Mouse (Mus musculus): ENCODE results near the gene Pdia3. TPM values are rescaled to one million over a fixed set of nuclear protein-coding genes. Genes with fewer than 3 reads are reported as not detected.

The Pdia3 gene
- polyA plus RNA-seq, 1 experiment from 2014 or later, result 678 TPM

GRCm38 (mm10) chr2:121415591-121415990, 2.0 kb downstream of the Pdia3 start:
- H3K27me3 ChIP-seq, result no peaks in the 10 kb centered on the region
- H3K9ac ChIP-seq, result peak overlapping the region; percentile 99
- WGBS, result 83% methylated on average over 3 of the region's 3 CpGs

GRCm38 (mm10) chr2:121416356-121416755, 2.8 kb downstream of the Pdia3 start:
- Histone ChIP-seq H3K27ac (no peak overlapping the region), H3K4me2 (replicated peaks) (peak overlapping the region; percentile 75; the same call in 1 of the 2 replicates), H3K9me3 (no peaks in the 10 kb centered on the region), H3K27me3 (no peaks in the 10 kb centered on the region), H3K36me3 (peaks cover 29% of the 10 kb centered on the region), H3K4me3 (no peak overlapping the region), H3K9ac (no peak overlapping the region), H3K4me1 (peaks cover 20% of the 10 kb centered on the region)
- 89% methylated on average over 6 of the region's 6 CpGs for WGBS
- ATAC-seq (ENCODE audit: insufficient number of reproducible peaks, insufficient read depth, low FRiP score, low TSS enrichment), result no peak

More at GRCm38 (mm10) chr2:121415591-121415990, 2.0 kb downstream of the Pdia3 start:
- no peak for ATAC-seq (ENCODE audit: insufficient number of reproducible peaks, insufficient read depth, low FRiP score, low TSS enrichment)
- peak overlapping the region; percentile 75 for H3K4me2 ChIP-seq (replicated peaks)
- H3K4me3 ChIP-seq, result peak overlapping the region; percentile 97
- peaks cover 23% of the 10 kb centered on the region for H3K36me3 ChIP-seq
- H3K9me3 ChIP-seq, result no peaks in the 10 kb centered on the region
- no peak overlapping the region for H3K27ac ChIP-seq
- peaks cover 20% of the 10 kb centered on the region for H3K4me1 ChIP-seq

- Histone ChIP-seq H3K27ac (no peak overlapping the region), H3K9ac (no peak overlapping the region), H3K27me3 (no peaks in the 10 kb centered on the region), H3K9me3 (no peaks in the 10 kb centered on the region), H3K36me3 (peaks cover 48% of the 10 kb centered on the region), H3K4me3 (no peak overlapping the region), H3K4me1 (peaks cover 20% of the 10 kb centered on the region), H3K4me2 (replicated peaks) (no peak overlapping the region)
- WGBS, result 86% methylated on average over 3 of the region's 3 CpGs
- ATAC-seq (ENCODE audit: insufficient number of reproducible peaks, insufficient read depth, low FRiP score, low TSS enrichment), result no peak
Measured at GRCm38 (mm10) chr2:121418476-121418875, 4.9 kb downstream of the Pdia3 start.

- Histone ChIP-seq H3K4me3 (no peak overlapping the region), H3K36me3 (peaks cover 75% of the 10 kb centered on the region), H3K27ac (no peak overlapping the region), H3K4me1 (no peaks in the 10 kb centered on the region), H3K27me3 (no peaks in the 10 kb centered on the region), H3K9ac (no peak overlapping the region), H3K9me3 (no peaks in the 10 kb centered on the region), H3K4me2 (replicated peaks) (no peak overlapping the region)
- no peak for ATAC-seq (ENCODE audit: insufficient number of reproducible peaks, insufficient read depth, low FRiP score, low TSS enrichment)
- 93% methylated on average over 2 of the region's 2 CpGs for WGBS
Measured at GRCm38 (mm10) chr2:121423166-121423565, 9.6 kb downstream of the Pdia3 start.

GRCm38 (mm10) chr2:121425890-121426289, 12.3 kb downstream of the Pdia3 start:
- no peak overlapping the region for H3K4me3 ChIP-seq
- H3K4me1 ChIP-seq, result no peaks in the 10 kb centered on the region
- H3K4me2 ChIP-seq (replicated peaks), result no peak overlapping the region
- no peaks in the 10 kb centered on the region for H3K27me3 ChIP-seq
- H3K9me3 ChIP-seq, result no peaks in the 10 kb centered on the region
- H3K27ac ChIP-seq, result no peak overlapping the region
- H3K9ac ChIP-seq, result no peak overlapping the region
- 90% methylated on average over 2 of the region's 2 CpGs for WGBS
- ATAC-seq (ENCODE audit: insufficient number of reproducible peaks, insufficient read depth, low FRiP score, low TSS enrichment), result no peak
- peaks cover 89% of the 10 kb centered on the region for H3K36me3 ChIP-seq

GRCm38 (mm10) chr2:121434854-121435253, 21.3 kb downstream of the Pdia3 start:
- Histone ChIP-seq H3K4me1 (no peaks in the 10 kb centered on the region), H3K27ac (no peak overlapping the region), H3K9me3 (no peaks in the 10 kb centered on the region), H3K27me3 (no peaks in the 10 kb centered on the region), H3K36me3 (peaks cover 94% of the 10 kb centered on the region), H3K4me2 (replicated peaks) (no peak overlapping the region), H3K9ac (no peak overlapping the region), H3K4me3 (no peak overlapping the region)
- ATAC-seq (ENCODE audit: insufficient number of reproducible peaks, insufficient read depth, low FRiP score, low TSS enrichment), result no peak
- 100% methylated on average over 1 of the region's 1 CpGs for WGBS

GRCm38 (mm10) chr2:121439746-121440145, 26.2 kb downstream of the Pdia3 start:
- Histone ChIP-seq H3K4me3 (no peak overlapping the region), H3K27ac (no peak overlapping the region), H3K27me3 (peaks cover 9% of the 10 kb centered on the region; the same call in 1 of the 2 replicates), H3K36me3 (peaks cover 47% of the 10 kb centered on the region), H3K9me3 (no peaks in the 10 kb centered on the region), H3K4me1 (peaks cover 15% of the 10 kb centered on the region), H3K9ac (no peak overlapping the region), H3K4me2 (replicated peaks) (no peak overlapping the region)
- ATAC-seq (ENCODE audit: insufficient number of reproducible peaks, insufficient read depth, low FRiP score, low TSS enrichment), result no peak
- 72% methylated on average over 4 of the region's 4 CpGs for WGBS

GRCm38 (mm10) chr2:121440834-121441605, 27.4 kb downstream of the Pdia3 start:
- Histone ChIP-seq H3K4me2 (replicated peaks) (no peak overlapping the region; the same call in 1 of the 2 replicates), H3K9ac (no peak overlapping the region), H3K27ac (no peak overlapping the region), H3K36me3 (peaks cover 36% of the 10 kb centered on the region), H3K9me3 (no peaks in the 10 kb centered on the region), H3K4me3 (no peak overlapping the region), H3K4me1 (peaks cover 15% of the 10 kb centered on the region), H3K27me3 (peaks cover 9% of the 10 kb centered on the region; the same call in 1 of the 2 replicates)
- ATAC-seq (ENCODE audit: insufficient number of reproducible peaks, insufficient read depth, low FRiP score, low TSS enrichment), result no peak
- 57% methylated on average over 5 of the region's 5 CpGs for WGBS

- Histone ChIP-seq H3K4me3 (peak overlapping the region; percentile 46), H3K27ac (no peak overlapping the region), H3K9me3 (no peaks in the 10 kb centered on the region), H3K36me3 (peaks cover 31% of the 10 kb centered on the region), H3K4me2 (replicated peaks) (peak overlapping the region; percentile 86), H3K9ac (peak overlapping the region; percentile 51; the same call in 1 of the 2 replicates), H3K27me3 (peaks cover 9% of the 10 kb centered on the region; the same call in 1 of the 2 replicates), H3K4me1 (peaks cover 15% of the 10 kb centered on the region)
- WGBS, result 3% methylated on average over 11 of the region's 11 CpGs
- no peak for ATAC-seq (ENCODE audit: insufficient number of reproducible peaks, insufficient read depth, low FRiP score, low TSS enrichment)
Measured at GRCm38 (mm10) chr2:121441800-121442199, 28.2 kb downstream of the Pdia3 start.

- peak; percentile 57; the same call in 1 of the 2 replicates for ATAC-seq (ENCODE audit: insufficient number of reproducible peaks, insufficient read depth, low FRiP score, low TSS enrichment)
- Histone ChIP-seq H3K4me2 (replicated peaks) (peak overlapping the region; percentile 86), H3K4me3 (peak overlapping the region; percentile 46), H3K4me1 (peaks cover 15% of the 10 kb centered on the region), H3K9me3 (no peaks in the 10 kb centered on the region), H3K27ac (no peak overlapping the region), H3K36me3 (peaks cover 24% of the 10 kb centered on the region), H3K9ac (peak overlapping the region; percentile 51), H3K27me3 (peaks cover 9% of the 10 kb centered on the region; the same call in 1 of the 2 replicates)
- 2% methylated on average over 30 of the region's 30 CpGs for WGBS
Measured at GRCm38 (mm10) chr2:121442259-121443067, 28.9 kb downstream of the Pdia3 start.

GRCm38 (mm10) chr2:121443068-121443349, 29.4 kb downstream of the Pdia3 start:
- H3K4me1 ChIP-seq, result peaks cover 17% of the 10 kb centered on the region
- ATAC-seq (ENCODE audit: insufficient number of reproducible peaks, insufficient read depth, low FRiP score, low TSS enrichment), result no peak
- 0 out of 2 replicates have a peak overlapping the region, but pooled peaks have one; percentile 51 for H3K9ac ChIP-seq
- WGBS, result 19% methylated on average over 8 of the region's 8 CpGs
- peaks cover 9% of the 10 kb centered on the region; the same call in 1 of the 2 replicates for H3K27me3 ChIP-seq
- peak overlapping the region; percentile 46 for H3K4me3 ChIP-seq
- H3K27ac ChIP-seq, result no peak overlapping the region
- peak overlapping the region; percentile 86 for H3K4me2 ChIP-seq (replicated peaks)
- peaks cover 19% of the 10 kb centered on the region for H3K36me3 ChIP-seq
- H3K9me3 ChIP-seq, result no peaks in the 10 kb centered on the region
